Mouse (Mus musculus) right cerebral cortex, postnatal 14 days (tissue): ENCODE results near the gene Odf2.
A peak's percentile ranks its signal among the peaks of the same experiment; 100 is the strongest.
"Not testable (repeated sequence)": the region's sequence is repeated elsewhere in the genome, so short reads cannot be mapped to it uniquely, and the experiment has no call there.

Source experiments
- DNase-seq: peaks from one replicate; pipeline ENCODE4 v3.0.0; 2022

The Odf2 gene

DNA sequence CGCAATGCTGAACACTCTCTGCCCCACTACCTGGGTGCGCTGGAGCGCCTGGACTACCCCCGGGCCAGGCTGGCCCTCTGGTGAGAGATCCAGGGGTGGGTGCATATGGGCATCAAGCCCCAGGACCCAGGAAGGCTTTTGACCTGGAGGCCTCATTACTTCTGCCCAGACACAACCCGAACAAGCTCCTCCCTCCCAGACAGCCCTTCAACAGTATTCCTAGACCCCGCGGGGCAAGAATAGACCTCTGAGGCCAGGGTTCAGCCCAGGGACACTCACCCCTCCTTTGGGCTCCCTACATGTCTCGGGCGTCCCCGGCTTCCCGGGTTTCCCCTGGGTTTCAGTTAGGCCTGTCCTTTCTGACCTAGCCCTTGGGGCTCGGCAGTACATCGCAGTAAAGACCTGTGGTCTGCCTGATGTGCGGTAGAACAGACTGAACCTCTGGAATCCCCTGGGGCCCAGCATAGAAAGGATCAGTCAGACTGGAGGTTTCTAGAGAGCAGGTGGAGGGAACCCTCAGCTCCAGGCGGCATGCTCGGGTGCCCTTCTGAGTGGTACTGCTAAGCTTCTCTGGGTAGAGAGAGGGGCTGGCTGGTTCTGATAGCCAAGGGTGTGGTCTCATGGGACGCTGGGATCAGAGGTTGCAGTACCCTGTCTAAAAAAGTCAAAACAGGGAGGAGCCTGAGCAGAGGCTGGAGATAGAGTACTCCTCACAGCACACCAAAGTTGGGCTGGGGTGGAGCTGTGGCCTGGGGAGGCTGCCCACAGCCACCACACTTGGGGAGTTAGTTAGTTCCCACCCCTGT is 19.2 kb upstream of the Odf2 start:
- DNase-seq: no peak

DNA sequence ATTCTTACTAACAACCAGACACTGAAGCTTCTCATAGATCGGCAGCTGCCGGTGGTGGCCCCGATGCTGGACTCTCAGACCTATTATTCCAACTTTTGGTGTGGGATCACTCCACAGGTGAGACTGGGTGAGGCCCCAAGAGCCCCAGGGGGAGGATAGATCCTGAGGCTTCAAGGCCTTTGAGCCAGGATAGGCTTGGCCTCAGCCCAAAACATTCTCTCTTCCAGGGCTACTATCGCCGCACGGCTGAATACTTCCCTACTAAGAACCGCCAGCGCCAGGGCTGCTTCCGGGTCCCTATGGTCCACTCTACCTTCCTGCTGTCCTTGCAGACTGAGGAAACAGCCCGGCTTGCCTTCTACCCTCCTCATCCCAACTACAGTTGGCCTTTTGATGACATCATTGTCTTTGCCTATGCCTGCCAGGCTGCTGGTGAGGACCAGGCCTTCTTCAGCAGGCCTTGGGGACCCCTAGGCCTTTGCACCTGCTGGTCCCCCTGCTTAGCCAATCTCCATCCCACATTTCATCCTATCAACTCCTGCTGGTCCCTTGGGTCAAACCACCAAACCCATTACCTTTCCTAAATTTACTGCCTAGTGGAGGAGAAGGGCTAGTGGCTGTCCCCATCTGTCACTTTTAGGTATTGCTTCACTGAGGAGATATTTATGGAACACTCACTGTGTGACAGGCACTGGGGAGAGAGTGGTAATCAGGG is 16.3 kb upstream of the Odf2 start:
- DNase-seq: no peak

DNA sequence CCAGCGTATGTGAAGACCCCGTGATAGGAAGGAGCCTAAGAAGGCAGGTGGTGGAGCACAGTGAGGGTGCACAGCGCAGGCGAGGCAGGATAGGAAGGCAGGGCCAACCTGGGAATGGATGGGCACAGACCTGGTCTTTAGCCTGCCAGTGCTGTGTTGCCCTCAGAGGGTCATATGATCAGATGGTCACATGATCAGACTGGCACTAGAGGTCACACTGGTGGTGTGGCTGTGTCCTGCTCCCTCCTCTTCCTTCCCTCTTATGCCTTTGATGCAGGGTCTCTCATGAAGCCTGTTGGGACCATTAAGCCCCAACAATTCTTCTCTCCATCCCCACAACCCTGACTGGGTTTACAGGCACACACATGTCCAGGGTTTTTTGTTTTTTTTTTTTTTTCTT is 15.2 kb upstream of the Odf2 start:
- DNase-seq: no peak

DNA sequence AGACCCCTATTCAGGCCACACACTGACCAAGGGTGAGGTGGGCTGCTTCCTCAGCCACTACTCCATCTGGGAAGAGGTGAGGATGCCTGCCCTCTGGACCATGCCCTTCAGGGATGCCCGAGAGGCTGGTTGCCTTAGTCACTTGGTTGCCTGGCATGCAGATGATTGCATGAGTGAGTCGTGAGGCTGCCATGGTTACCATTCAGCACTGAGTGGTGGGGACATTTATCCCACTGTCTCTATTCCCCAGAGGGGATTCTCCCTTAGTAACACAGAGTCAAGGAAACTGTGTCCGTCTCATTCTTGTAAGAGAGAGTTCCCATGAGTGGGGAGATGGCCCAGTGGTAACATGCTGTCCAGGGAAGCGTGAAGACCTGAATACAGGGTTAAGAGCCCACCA is 11.0 kb upstream of the Odf2 start:
- no peak for DNase-seq

DNA sequence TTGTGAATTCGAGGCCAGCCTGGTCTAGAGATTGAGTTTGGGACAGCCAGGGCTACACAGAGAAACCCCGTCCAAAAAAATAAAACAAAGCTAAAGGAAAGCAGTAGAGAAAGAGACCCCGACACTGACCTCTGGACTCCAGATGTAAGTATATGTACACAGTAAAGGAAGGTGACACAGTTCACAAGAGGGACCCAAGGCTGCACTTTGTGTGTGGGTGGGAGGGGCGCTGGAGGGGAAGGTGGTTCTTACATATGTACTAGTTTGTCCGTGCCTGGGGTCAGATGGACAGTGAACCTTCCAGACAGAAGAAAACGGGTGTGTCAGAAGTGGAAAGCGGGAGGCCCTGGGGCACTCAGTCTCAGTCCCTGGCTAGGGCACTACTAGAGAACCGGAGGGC is 9.8 kb upstream of the Odf2 start:
- no peak for DNase-seq

DNA sequence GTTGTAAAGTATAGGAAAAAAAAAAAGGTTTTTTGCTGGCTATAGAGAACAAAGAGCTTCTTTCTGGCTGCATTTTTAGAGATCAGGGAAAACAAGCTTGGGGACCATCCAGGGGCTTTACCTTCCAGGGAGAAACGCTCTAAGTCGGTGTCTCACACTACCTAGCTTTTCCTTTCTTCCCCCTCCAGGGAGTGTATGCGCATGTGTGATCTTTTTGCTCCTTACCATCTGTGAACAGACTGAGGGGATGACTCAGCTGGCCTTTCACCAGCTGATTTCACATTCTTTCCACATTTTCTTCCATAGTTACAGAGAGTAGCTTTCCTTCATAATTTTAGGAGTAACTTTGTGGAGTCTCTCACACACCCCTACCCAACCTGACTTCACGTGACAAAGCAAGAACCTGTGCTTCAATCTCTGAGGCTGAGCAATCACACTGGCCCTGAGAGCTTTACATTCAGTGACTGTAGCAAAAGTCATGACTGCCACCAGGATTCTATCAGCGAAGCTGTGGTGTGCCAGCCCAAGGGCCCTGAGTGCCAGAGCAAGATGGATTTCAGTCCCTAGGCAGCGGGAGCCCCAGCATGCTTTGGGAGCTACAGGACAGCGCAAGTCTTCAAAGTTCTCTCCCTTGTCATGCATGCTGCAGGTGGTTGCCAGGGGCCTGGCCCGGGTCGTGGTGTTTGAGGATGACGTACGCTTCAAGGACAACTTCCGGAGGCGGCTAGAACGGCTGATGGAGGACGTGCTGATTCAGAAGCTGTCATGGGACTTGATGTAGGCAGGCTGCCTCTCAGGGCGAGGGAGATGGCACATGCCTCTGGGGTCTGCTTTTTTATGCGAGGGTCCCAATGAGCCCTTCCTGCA is 8.8 kb upstream of the Odf2 start:
- no peak for DNase-seq

DNA sequence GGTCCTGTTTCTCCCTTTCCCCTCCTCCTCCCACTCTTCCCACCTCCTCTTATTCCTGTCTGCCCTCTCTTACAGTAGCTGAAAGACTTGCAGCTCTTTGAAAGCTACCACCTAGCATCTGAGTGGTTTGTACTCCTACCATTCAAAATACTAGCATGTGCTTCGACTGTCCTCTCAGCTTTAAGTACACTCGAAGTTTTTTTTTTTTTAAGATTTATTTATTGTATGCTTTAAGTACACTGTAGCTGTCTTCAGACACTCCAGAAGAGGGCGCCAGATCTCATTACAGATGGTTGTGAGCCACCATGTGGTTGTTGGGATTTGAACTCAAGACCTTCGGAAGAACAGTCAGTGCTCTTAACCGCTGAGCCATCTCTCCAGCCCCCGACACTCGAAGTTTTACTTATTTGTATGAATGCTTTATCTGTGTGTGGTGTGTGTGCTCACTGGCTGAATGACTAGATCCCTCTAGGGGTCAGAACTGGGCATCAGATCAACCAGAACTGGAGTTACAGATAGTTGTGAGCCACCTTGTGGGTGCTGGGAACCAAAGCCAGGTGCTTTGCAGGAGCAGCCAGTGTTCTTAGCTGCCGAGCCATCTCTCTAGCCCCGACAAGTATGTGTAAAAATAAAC is 2.2 kb upstream of the Odf2 start:
- not testable (repeated sequence) for DNase-seq

DNA sequence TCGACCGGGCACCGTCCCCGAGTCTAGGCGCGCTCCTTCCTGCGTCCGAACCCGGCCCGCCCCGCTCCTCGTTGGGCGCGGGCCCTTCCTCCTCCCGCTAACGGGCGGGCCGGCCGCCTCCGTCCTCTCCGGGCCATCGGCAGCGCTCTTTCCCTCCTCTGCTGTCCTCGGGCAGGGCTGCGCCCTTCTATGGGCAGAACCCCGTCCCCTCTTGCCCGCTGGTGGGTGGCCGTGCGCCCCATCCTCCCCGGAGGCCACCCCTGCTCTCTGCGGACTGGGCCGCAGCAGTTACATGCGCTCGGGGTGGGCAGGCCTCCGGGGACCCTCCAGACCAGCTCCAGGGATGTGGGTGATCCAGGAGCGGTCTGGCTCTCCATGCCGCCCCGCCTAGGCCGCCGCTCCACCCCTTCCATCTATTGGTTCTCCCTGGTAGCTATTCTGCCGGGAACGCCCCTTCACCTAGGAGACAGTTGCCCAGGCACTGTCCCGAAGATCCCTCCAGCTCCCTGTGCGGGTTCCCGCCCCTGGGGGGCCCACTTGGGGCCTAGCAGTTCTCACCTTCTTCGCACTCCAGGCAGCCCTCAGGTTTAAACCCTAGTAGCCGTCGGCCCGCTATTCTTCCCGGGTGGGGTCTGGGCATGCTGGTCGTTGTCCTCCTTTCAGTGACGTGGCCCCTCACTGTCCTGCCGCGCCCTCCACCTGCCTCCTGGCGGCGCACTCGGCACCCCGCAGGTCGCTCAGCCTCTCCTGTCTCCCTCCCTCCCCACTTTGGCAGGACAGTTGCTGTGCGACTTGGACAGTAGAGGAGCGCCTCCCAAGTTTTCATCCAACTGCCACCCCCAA is 1.2 kb downstream of the Odf2 start:
- DNase-seq: peak; percentile 76

DNA sequence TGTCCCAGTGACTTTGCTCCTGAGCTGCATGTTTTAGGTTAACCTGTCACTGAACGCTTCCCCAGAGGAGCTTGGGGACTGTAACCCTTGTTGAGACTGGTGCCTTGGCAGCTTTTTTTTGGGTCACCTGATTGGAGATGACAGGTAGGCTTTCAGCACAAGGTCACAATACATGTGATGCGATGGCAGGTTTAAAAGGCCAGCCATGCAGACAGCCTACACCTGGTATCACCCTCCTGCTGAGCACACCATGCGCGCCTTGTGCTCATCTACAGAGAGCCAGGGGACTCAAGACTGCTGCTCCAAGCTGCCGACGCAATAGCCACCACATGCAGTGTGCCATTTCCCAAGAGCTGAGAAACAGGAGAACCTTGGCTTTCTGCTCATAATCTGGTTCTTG is 2.8 kb downstream of the Odf2 start:
- DNase-seq: no peak

DNA sequence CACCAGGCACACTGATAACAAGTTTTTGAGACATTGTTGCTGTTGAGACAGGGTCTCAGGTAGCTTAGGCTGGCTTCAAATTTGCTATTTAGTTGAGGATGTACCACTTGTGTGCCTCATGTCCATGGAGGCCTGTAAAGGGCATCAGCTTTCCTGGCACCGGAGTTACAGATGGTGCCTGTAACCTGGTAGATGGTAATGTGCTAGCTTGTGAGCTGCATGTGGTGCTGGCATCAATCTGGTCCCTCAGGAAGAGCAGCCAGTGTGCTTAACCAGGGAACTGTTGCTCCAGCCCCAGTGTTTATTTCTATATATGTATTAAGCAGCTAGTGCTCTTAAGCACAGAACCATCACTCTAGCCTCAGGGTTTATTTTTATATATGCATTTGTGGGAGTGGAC is 7.0 kb downstream of the Odf2 start:
- DNase-seq: no peak

DNA sequence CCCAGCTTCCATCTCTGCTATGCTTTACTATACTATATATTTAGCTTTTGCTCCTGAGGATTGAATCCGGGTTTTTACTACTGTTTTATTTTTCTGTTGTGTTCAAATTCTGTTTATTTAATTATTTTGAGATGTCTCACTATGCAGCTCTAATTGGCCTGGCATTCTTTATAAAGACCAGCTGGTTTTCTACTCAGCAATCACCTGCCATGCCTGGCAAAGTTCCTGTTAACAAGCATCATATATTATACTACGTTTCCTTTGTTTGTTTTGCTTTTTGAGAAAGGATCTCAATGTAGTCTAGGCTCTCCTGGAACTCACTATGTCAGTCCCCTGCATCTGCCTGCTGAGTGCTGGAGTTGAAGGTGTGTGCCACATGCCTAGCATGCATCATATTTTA is 8.3 kb downstream of the Odf2 start:
- no peak for DNase-seq

DNA sequence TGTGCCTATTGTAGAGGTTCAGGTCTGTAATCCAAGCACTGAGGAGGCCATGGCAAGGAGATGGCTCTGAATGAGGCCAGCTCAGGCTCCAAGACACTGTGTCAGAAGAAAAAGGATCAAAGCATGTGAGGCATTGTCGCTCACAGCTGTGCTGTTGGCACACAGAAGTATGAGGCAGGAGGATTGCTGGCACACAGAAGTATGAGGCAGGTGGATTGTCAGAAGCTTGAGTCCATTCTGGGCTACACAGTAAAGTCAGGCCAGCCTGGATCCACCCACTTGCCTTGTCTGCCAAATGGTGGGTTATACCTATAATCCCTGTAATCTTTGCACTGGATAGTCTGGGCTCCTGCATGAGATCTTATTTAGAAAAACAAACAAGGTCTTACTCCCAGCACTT is 9.1 kb downstream of the Odf2 start:
- no peak for DNase-seq

DNA sequence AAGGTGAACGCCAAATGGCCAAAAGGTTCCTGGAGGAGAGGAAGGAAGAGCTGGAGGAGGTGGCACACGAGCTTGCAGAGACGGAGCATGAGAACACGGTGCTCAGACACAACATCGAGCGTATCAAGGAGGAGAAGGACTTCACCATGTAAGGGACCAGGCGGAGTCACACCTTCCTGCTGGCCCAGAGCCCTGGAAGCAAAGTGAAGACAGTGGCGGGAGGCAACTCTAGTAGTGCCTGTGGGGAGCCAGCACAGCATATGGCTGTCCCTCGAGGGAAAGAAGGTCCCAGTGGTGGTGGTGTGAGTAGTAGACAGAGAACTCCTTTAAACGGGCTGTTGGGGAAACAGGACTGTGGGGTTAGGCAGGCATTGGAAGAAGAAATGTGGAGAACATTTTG is 13.2 kb downstream of the Odf2 start:
- no peak for DNase-seq

DNA sequence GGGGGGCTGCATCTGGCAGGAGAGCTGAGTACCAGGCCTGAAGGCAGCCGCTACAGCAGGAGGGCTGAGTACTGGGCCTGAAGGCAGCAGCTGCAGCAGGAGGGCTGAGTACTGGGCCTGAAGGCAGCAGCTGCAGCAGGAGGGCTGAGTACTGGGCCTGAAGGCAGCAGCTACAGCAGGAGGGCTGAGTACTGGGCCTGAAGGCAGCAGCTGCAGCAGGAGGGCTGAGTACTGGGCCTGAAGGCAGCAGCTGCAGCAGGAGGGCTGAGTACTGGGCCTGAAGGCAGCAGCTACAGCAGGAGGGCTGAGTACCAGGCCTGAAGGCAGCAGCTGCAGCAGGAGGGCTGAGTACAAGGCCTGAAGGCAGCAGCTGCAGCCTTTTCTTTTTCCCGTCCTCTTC is 19.1 kb downstream of the Odf2 start:
- DNase-seq: not testable (repeated sequence)

DNA sequence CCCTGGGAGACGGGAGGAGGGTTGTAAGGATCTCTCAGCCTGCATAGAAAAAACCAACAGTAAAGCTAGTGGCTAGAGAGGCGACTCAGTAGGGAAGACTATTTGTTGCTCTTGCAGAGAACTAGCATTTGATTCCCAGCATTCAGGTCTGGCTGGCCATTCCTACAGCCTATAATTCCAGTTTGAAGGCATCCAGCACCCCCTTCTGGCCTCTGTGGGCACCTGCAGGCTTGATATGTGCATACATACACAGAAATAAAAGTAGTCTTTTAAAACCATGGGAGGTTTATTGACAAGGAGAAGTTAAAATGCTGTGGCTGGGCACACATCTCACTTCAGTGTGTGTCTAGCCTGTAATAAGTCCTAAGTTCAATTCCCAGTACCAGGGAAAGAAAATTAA is 21.0 kb downstream of the Odf2 start:
- no peak for DNase-seq

DNA sequence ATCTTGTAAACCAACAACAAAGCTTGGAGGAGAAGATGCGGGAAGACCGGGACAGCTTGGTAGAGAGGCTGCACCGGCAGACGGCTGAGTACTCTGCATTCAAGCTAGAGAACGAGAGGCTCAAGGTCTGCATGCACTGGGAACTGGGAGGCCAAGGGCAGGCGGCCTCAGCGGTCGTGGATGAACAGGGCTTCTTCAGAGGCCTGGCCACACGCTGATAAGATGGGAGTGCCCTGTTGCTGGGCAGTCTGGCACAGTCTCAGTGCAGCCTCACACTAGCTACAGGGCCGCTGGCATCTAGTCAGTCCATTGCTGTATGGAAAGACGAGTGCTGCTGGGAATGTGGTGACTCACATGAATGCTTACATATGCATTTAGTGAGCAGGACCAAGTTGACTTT is 28.6 kb downstream of the Odf2 start:
- DNase-seq: no peak

DNA sequence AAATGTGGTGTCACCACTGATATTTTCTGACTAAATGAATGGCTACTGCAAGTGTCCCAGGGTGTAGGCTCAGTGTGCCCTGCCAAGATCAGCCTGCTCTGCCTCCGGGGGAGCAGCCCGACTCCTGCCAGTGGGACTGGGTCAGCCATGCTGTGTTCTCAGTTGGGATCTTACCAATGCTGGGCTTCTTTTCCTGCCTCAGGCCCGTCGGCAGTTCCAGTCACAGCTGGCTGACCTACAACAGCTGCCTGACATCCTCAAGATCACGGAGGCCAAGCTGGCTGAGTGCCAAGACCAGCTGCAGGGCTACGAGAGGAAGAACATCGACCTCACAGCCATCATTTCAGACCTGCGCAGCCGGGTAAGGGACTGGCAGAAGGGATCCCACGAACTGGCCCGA is 33.0 kb downstream of the Odf2 start:
- DNase-seq: peak; percentile 53

DNA sequence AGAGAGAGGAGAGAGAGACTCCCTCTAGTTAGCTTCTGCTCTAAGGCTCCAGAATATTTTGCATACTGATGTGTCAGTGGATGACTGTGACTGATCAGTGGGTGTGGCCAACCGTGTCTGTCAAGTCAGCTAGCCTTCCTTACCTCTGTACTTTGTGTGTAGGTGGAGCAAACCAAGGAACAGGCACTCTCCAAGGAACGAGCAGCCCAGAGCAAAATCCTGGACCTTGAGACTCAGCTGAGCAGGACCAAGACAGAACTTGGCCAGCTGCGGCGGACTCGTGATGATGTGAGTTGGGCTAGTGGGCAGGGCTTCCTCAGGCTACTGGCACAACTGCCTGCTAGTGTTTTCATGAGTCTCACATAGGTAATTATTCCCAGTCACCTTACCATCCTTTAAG is 37.5 kb downstream of the Odf2 start:
- no peak for DNase-seq

DNA sequence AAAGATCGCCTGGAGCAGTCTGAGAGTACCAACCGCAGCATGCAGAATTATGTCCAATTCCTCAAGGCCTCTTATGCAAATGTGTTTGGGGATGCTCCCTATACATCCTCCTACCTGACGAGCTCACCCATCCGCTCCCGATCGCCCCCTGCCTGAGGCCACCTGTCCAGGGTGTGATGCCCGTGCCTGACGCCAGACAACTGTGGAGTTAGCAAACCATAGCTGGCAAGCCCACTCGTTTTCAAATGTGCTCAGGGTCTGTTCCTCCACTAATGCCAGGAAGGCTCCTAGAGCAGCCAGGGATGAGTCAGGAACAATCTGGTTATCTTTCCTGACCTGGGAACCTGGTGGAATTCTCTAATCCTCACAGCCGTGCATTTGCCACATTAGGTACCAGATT is 41.5 kb downstream of the Odf2 start:
- DNase-seq: no peak

DNA sequence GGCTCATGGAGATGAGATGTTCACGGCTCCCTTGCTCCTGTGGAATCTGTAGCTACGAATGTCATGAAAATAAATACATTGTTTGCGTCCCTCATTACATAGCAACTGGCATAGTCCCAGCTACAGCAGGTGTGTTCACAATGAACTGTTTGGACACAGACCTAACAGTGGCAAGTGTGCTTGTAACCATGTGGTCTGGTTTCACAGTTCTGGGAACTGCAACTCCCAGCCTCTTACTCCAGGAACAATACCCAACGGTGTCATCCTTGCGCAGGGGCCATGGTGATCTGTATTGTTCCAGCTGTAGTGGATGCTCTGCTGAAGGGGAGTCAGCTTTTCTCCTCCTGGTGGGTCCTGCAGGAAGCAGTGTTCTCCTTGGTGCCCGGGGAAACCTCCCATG is 42.2 kb downstream of the Odf2 start:
- no peak for DNase-seq

DNA sequence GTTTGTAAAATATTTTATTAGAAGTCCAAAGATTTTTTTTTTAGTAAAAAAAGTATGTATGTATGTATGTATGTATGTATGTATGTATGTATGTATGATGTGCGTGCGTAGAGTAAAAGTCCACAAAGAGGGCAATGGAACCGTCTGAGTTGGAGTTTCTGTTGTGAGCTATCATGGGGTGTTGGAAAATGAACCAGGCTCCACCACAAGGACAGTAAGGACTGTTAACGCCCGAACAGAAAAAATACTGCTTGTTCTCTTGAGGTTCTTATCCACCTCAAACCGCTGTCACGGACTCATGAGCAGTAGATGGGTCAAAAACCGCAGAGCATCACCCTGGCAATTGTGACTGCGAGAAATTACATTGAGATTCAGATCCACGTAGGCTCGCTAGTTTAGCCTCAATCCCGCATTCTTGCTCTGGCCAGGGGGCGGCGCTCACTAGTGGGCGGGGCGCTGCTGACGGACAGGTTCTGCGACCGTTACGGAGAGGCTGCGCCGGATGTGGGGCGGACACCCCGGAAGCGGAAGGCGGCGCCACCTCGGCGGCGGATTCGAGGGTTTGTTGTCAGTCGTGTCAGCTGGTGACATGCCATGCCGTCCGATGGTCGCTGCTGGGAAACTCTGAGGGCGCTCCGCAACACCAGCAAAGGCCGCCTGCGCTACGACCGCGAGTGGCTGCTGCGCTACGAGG is 46.0 kb downstream of the Odf2 start, which contains the start of gene Gle1:
Gene Gle1 (plus strand): TSS at position 521 of the 694 bp plus-strand sequence.
- DNase-seq: peak; percentile 97

DNA sequence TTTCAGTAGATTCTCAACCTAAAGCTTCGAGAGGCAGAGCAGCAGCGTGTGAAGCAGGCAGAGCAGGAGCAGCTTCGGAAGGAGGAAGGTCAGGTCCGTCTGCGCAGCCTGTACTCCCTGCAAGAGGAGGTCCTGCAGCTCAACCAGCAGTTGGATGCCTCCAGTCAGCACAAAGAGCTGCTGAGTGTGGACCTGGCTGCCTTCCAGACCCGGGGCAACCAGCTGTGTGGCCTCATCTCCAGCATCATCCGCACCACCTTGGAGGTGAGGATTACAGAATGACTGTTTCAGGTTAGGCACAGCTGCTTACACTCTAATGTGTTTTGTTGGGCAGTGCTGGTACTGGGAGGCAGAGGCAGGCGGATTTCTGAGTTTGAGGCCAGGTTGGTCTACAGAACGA is 51.1 kb downstream of the Odf2 start:
- no peak for DNase-seq
